ENCODE assay signal across 8 mouse cellular contexts in genomic region chr2:143062432-143062811, GRCm38 (mm10). TPM values are rescaled to one million over a fixed set of nuclear protein-coding genes. Genes with fewer than 3 reads are reported as not detected.
A peak's percentile ranks its signal among the peaks of the same experiment; 100 is the strongest.
DNase-seq lines count a peak whose midpoint lies in the region; ATAC-seq and TF ChIP-seq lines count a peak whose summit lies in the region.

No protein-coding gene starts in this region.

- no peak overlapping the region for H3K27ac ChIP-seq in lung, embryonic 15.5 days
- no peak overlapping the region for H3K27ac ChIP-seq in intestine, postnatal 0 days (ENCODE audit: low read depth, low read length)
- H3K27ac ChIP-seq in neural tube, embryonic 15.5 days (replicated peaks) = no peak overlapping the region

- WGBS in lung, embryonic 15.5 days = 48% methylated on average over 6 of the region's 6 CpGs
- 46% methylated on average over 6 of the region's 6 CpGs for WGBS in intestine, postnatal 0 days
- 50% methylated on average over 6 of the region's 6 CpGs for WGBS in neural tube, embryonic 15.5 days

- H3K4me2 ChIP-seq in lung, embryonic 15.5 days = peak overlapping the region; percentile 70
- H3K4me2 ChIP-seq in intestine, postnatal 0 days (replicated peaks; ENCODE audit: low read depth) = peak overlapping the region; percentile 80
- peak overlapping the region; percentile 79 for H3K4me2 ChIP-seq in neural tube, embryonic 15.5 days

- peak overlapping the region; percentile 89 for H3K4me3 ChIP-seq in lung, embryonic 15.5 days
- H3K4me3 ChIP-seq in intestine, postnatal 0 days (ENCODE audit: low read depth, low read length) = peak overlapping the region; percentile 94
- peak overlapping the region; percentile 92 for H3K4me3 ChIP-seq in neural tube, embryonic 15.5 days (replicated peaks)

- TF ChIP-seq CTCF in intestine, postnatal 0 days (IDR thresholded peaks at IDR 0.05; ENCODE audit: low read depth) = no peak

- DNase-seq in lung, postnatal 25 days (ENCODE audit: low spot score) = no peak
- DNase-seq in urinary bladder, adult 18-20 months (ENCODE audit: low spot score in 2 of 2) = no peak
- no peak for DNase-seq in embryo, embryonic 11 days
- DNase-seq in kidney, adult 18-20 months = no peak

- H3K4me1 ChIP-seq in lung, embryonic 15.5 days = peaks cover 8% of the 10 kb centered on the region
- H3K4me1 ChIP-seq in intestine, postnatal 0 days (replicated peaks; ENCODE audit: control insufficient read depth, insufficient read depth, low read length) = peaks cover 4% of the 10 kb centered on the region; the same call in 1 of the 2 replicates
- peaks cover 14% of the 10 kb centered on the region for H3K4me1 ChIP-seq in neural tube, embryonic 15.5 days

- H3K9me3 ChIP-seq in lung, embryonic 15.5 days = no peaks in the 10 kb centered on the region
- H3K9me3 ChIP-seq in intestine, postnatal 0 days (ENCODE audit: control insufficient read depth) = no peaks in the 10 kb centered on the region
- H3K9me3 ChIP-seq in neural tube, embryonic 15.5 days (replicated peaks) = no peaks in the 10 kb centered on the region

- H3K27me3 ChIP-seq in lung, embryonic 15.5 days = no peaks in the 10 kb centered on the region; the same call in 1 of the 2 replicates
- H3K27me3 ChIP-seq in intestine, postnatal 0 days (replicated peaks; ENCODE audit: control insufficient read depth, insufficient read depth, low read length) = no peaks in the 10 kb centered on the region
- H3K27me3 ChIP-seq in neural tube, embryonic 15.5 days (replicated peaks) = no peaks in the 10 kb centered on the region

- no peak overlapping the region for H3K9ac ChIP-seq in lung, embryonic 15.5 days
- H3K9ac ChIP-seq in intestine, postnatal 0 days (ENCODE audit: low read depth, low read length) = peak overlapping the region; percentile 81
- H3K9ac ChIP-seq in neural tube, embryonic 15.5 days (replicated peaks) = no peak overlapping the region

- ATAC-seq in lung, embryonic 15.5 days (ENCODE audit: borderline replicate concordance, extremely low read depth, low FRiP score, low TSS enrichment) = no peak; the same call in 1 of the 2 replicates
- peak; percentile 19; the same call in 1 of the 2 replicates for ATAC-seq in erythroblast, adult 5-6 weeks (replicated peaks; ENCODE audit: low FRiP score, poor library complexity, severe bottlenecking)
- ATAC-seq in intestine, postnatal 0 days = no peak
- no peak; the same call in 1 of the 2 replicates for ATAC-seq in neural tube, embryonic 15.5 days (ENCODE audit: low FRiP score)

- peaks cover 22% of the 10 kb centered on the region for H3K36me3 ChIP-seq in lung, embryonic 15.5 days
- H3K36me3 ChIP-seq in intestine, postnatal 0 days (ENCODE audit: control insufficient read depth, insufficient read depth) = peaks cover 19% of the 10 kb centered on the region
- H3K36me3 ChIP-seq in neural tube, embryonic 15.5 days = peaks cover 22% of the 10 kb centered on the region

RNA-seq across cellular contexts. Expression of gene Snrpb2, which starts 0.4 kb away (rescaled TPM):
- polyA plus RNA-seq in lung, embryonic 15.5 days (2015; fragmentation: Nextera tagmentation; extraction: Ambion mirVana) = 74.2 and 75.2 TPM in 2 replicates
- total RNA-seq in erythroblast, adult 5-6 weeks (2015; ENCODE audit: low replicate concordance) = 24.2 and 25.7 TPM in 2 replicates
- 8.1 and 30.4 TPM in 2 replicates for total RNA-seq in erythroblast, adult 5-6 weeks (2017; ENCODE audit: low replicate concordance)
- 46.7 and 48.7 TPM in 2 replicates for polyA plus RNA-seq in intestine, postnatal 0 days (2015; fragmentation: Nextera tagmentation; extraction: Ambion mirVana)
- 51.8 and 53.6 TPM in 2 replicates for polyA plus RNA-seq in neural tube, embryonic 15.5 days (2015; fragmentation: Nextera tagmentation; extraction: Ambion mirVana)

RNA-seq across cellular contexts. Expression of gene Otor, which starts 15.9 kb away (rescaled TPM):
- polyA plus RNA-seq in lung, embryonic 15.5 days (2015; fragmentation: Nextera tagmentation; extraction: Ambion mirVana) = 0.69 and 1.1 TPM in 2 replicates
- total RNA-seq in erythroblast, adult 5-6 weeks (2015; ENCODE audit: low replicate concordance) = not detected in 2 replicates
- not detected in 2 replicates for total RNA-seq in erythroblast, adult 5-6 weeks (2017; ENCODE audit: low replicate concordance)
- 0.12 TPM in 1 of 2 replicates, not detected in the other for polyA plus RNA-seq in intestine, postnatal 0 days (2015; fragmentation: Nextera tagmentation; extraction: Ambion mirVana)
- polyA plus RNA-seq in neural tube, embryonic 15.5 days (2015; fragmentation: Nextera tagmentation; extraction: Ambion mirVana) = 0.65 TPM in 1 of 2 replicates, not detected in the other
